Mouse (Mus musculus) urinary bladder, postnatal 10 days (tissue): ENCODE data around the gene Prss33.

Experiments used
- DNase-seq: peaks from one replicate; pipeline ENCODE4 v3.0.0; 2022; ENCODE audit warnings: low spot score

Prss33 gene

DNA sequence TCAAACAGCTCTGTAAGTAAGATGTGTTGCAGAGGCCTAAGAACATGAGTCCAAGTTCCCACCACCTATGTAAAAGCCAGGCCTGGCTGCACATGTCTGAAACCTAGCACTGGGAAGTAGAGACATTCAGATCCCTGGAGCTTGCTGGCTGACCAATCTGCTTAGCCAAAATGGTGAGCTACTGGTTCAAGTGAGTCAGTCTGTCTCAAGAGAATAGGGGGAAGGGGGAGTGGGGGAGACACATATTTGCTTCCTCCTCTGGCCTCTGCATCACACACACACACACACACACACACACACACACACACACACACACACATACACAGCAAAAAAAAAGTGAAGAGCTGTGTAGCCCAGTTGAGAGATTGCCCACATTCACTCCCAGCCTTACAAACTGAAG lies 52.5 kb downstream of the Prss33 start:
- no peak for DNase-seq
